Mouse (Mus musculus): ENCODE measurements at regions not wholly inside any gene's neighbourhood (a gene's known extent, or its start where the extent isn't known, plus 50 kb on each side); places are given as distances from the start of the nearest gene placed in this dataset.

- TF ChIP-seq CTCF (conservative IDR thresholded peaks at IDR 0.05; ENCODE audit: low read length) (no peak), NANOG (IDR thresholded peaks at IDR 0.05; ENCODE audit: borderline replicate concordance, low read length) (no peak), POU5F1 (IDR thresholded peaks at IDR 0.05; ENCODE audit: borderline replicate concordance, low read length) (no peak)
Measured at GRCm38 (mm10) chr13:39392589-39392988, 431.9 kb upstream of the Slc35b3 start.

All from E14TG2a.4 (cell line).